Mouse (Mus musculus) bone marrow macrophage, adult 2 months (primary cell): ENCODE measurements around the gene Brsk1.

Source experiments
- CTCF ChIP-seq: IDR thresholded peaks from 2 replicates; pipeline ENCODE4 v1.5.1; 2012; ENCODE audit warnings: low read depth, mild to moderate bottlenecking, low read length, moderate library complexity
- POLR2A ChIP-seq: IDR thresholded peaks from 2 replicates; pipeline ENCODE4 v1.6.1; 2012; ENCODE audit warnings: mild to moderate bottlenecking, low read depth, low read length, borderline replicate concordance

DNA sequence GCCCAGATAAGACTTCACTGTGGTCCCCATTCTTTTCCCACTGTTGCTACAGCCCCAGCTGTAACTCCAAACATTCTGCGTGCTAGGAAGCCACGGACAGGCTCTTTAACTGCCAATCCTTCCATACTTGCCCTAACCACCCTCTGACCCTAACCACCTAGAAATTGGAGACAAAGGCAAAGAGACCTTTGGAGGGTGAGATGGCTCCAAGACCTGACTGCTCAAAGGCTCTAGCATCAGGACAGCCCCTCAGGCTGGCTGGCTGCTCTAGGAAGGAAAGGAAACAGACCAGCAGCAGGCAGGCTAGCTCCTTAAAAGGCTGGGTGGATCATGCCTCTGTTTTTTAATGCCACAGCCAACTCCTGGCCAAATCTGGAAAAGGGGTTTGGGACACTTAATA is 36.2 kb upstream of the Brsk1 start:
- TF ChIP-seq POLR2A (no peak), CTCF (no peak)
